Mouse (Mus musculus) limb, embryonic 11.5 days (tissue): ENCODE measurements around the gene Dnaic2. TPM values are rescaled to one million over a fixed set of nuclear protein-coding genes. Genes with fewer than 3 reads are reported as not detected.

Source experiments
- ATAC-seq: fragments of 200-750 bp; cut with Nextera tagmentation; 2 replicates; pipeline ENCODE4 v1.8.0; 2017; ENCODE audit warnings: low read depth; ENCODE audit not compliant: insufficient number of reproducible peaks, low FRiP score, low TSS enrichment
- DNase-seq: peaks from one replicate; pipeline ENCODE4 v3.0.0-alpha.2; 2015; ENCODE audit warnings: low spot score
- H3K27ac ChIP-seq: fragments of 300-500 bp; sonication (generic); replicated peaks from 2 replicates; pipeline ENCODE4 v1.5.1; 2014; ENCODE audit warnings: low read depth, mild to moderate bottlenecking, low read length
- H3K27me3 ChIP-seq: fragments of 300-500 bp; sonication (generic); 2 replicates; pipeline ENCODE4 v1.6.1; 2014; ENCODE audit warnings: mild to moderate bottlenecking, low read length, mixed read lengths; ENCODE audit not compliant: control insufficient read depth, insufficient read depth
- H3K36me3 ChIP-seq: fragments of 300-500 bp; sonication (generic); 2 replicates; pipeline ENCODE4 v1.6.1; 2014; ENCODE audit warnings: mild to moderate bottlenecking, low read length, moderate library complexity, mixed read lengths; ENCODE audit not compliant: control insufficient read depth, insufficient read depth
- H3K4me1 ChIP-seq: fragments of 300-500 bp; sonication (generic); 2 replicates; pipeline ENCODE4 v1.6.1; 2014; ENCODE audit warnings: low read length, mixed read lengths; ENCODE audit not compliant: control insufficient read depth, insufficient read depth
- H3K4me2 ChIP-seq: fragments of 300-500 bp; sonication (generic); 2 replicates; pipeline ENCODE4 v1.6.1; 2014; ENCODE audit warnings: low read depth, mild to moderate bottlenecking, moderate library complexity; ENCODE audit not compliant: severe bottlenecking
- H3K4me3 ChIP-seq: fragments of 300-500 bp; sonication (generic); 2 replicates; pipeline ENCODE4 v1.5.1; 2014; ENCODE audit warnings: low read depth, low read length
- H3K9ac ChIP-seq: fragments of 300-500 bp; sonication (generic); 2 replicates; pipeline ENCODE4 v1.6.1; 2014; ENCODE audit warnings: mild to moderate bottlenecking, low read length
- H3K9me3 ChIP-seq: fragments of 300-500 bp; sonication (generic); 2 replicates; pipeline ENCODE4 v1.6.1; 2016; ENCODE audit warnings: low read length; ENCODE audit not compliant: control insufficient read depth
- WGBS: fragments of 180-500 bp; shearing (Covaris S2); extraction: QIAGEN DNeasy Blood & Tissue Kit; methylation state at CpG from one replicate; pipeline ENCODE4 v1.1.7; 2014; 5-methylcytosine and 5-hydroxymethylcytosine counted together
- polyA plus RNA-seq: library from polyadenylated mRNA; unstranded; fragments of >200 nt; fragmentation: Nextera tagmentation; extraction: Ambion mirVana; gene quantifications from 2 replicates; pipeline ENCODE4 v1.2.1, GENCODE M21; 2014

Dnaic2 gene
- polyA plus RNA-seq, 1 experiment from 2014 or later = 0.20 TPM

GRCm38 (mm10) chr11:114803990-114804389 is 76.8 kb downstream of the Dnaic2 start:
- H3K4me1 ChIP-seq = peaks cover 7% of the 10 kb centered on the region; the same call in 1 of the 2 replicates
- ATAC-seq (no peak), DNase-seq (no peak)
- H3K9ac ChIP-seq = no peak overlapping the region
- no peak overlapping the region for H3K4me3 ChIP-seq
- no peaks in the 10 kb centered on the region for H3K9me3 ChIP-seq
- no peak overlapping the region for H3K4me2 ChIP-seq
- H3K27ac ChIP-seq = no peak overlapping the region
- no peaks in the 10 kb centered on the region for H3K27me3 ChIP-seq
- no peaks in the 10 kb centered on the region for H3K36me3 ChIP-seq
- 64% methylated on average over 8 of the region's 8 CpGs for WGBS

GRCm38 (mm10) chr11:114807025-114807424 is 79.8 kb downstream of the Dnaic2 start:
- H3K9me3 ChIP-seq = no peaks in the 10 kb centered on the region

More at GRCm38 (mm10) chr11:114807025-114807424, 79.8 kb downstream of the Dnaic2 start:
- no peak for DNase-seq
- Histone ChIP-seq H3K9ac (no peak overlapping the region), H3K27ac (no peak overlapping the region), H3K4me3 (no peak overlapping the region), H3K4me1 (peaks cover 10% of the 10 kb centered on the region), H3K27me3 (no peaks in the 10 kb centered on the region), H3K4me2 (no peak overlapping the region), H3K36me3 (no peaks in the 10 kb centered on the region)
- no peak for ATAC-seq
- WGBS = 73% methylated on average over 2 of the region's 2 CpGs

Other genes with a start within 250 kb of the Dnaic2 start
- gene Rpl38, start 58.9 kb upstream of the Dnaic2 start, polyA plus RNA-seq = 1,033 and 1,082 TPM in 2 replicates
- 9.5 and 10.0 TPM in 2 replicates for gene Ttyh2, start 52.0 kb upstream of the Dnaic2 start, polyA plus RNA-seq
- gene Kif19a, start 38.0 kb downstream of the Dnaic2 start, polyA plus RNA-seq = 0.15 TPM in 1 of 2 replicates, not detected in the other
- gene Btbd17, start 68.5 kb downstream of the Dnaic2 start, polyA plus RNA-seq = 0.09 and 0.65 TPM in 2 replicates
- gene Gpr142, start 71.5 kb downstream of the Dnaic2 start, polyA plus RNA-seq = 0.13 TPM in 1 of 2 replicates, not detected in the other
- 38.8 and 41.1 TPM in 2 replicates for gene Gprc5c, start 123.7 kb downstream of the Dnaic2 start, polyA plus RNA-seq
- 0.45 and 0.61 TPM in 2 replicates for gene Cd300a, start 162.6 kb downstream of the Dnaic2 start, polyA plus RNA-seq
- not detected in 2 replicates for gene Cd300lb, start 207.0 kb downstream of the Dnaic2 start, polyA plus RNA-seq
- gene Cd300c, start 241.7 kb downstream of the Dnaic2 start, polyA plus RNA-seq = not detected in 2 replicates